In the genomic region with DNA sequence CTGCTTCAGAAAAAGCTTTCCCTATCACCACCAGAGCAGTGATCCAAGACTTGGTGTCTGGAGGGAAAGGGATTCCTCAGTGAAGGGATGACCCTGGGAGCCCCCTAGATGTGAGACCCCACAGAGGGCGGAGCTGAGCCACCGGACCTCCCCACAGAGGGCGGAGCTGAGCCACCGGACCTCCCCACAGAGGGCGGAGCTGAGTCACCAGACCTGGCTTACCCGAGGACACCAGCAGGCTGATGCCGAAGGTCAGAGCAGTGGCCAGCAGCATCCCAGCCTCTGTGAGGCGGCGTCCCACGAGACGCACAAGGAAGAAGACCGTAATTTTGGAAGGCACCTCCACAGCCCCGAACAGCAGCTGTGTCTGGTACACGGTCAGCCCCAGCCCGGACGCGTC, we compare ENCODE assay signal across 8 mouse cellular contexts. TPM values are rescaled to one million over a fixed set of nuclear protein-coding genes. Genes with fewer than 3 reads are reported as not detected.
DNase-seq lines count a peak whose midpoint lies in the region; ATAC-seq and TF ChIP-seq lines count a peak whose summit lies in the region.

No protein-coding gene starts in this region.

- TF ChIP-seq POLR2A in kidney, adult 2 months (IDR thresholded peaks at IDR 0.05; ENCODE audit: low read depth, low read length) = peak; percentile 18

- TF ChIP-seq CTCF in kidney, adult 2 months (conservative IDR thresholded peaks at IDR 0.05; ENCODE audit: insufficient read depth, insufficient read length, low read depth, low read length) = 0 out of 2 replicates have a peak, but pooled peaks have one; percentile 1

- no peaks in the 10 kb centered on the region for H3K36me3 ChIP-seq in heart, embryonic 15.5 days
- no peaks in the 10 kb centered on the region for H3K36me3 ChIP-seq in embryonic facial prominence, embryonic 14.5 days (ENCODE audit: control insufficient read depth, insufficient read depth, low read length)
- H3K36me3 ChIP-seq in kidney, adult 2 months (ENCODE audit: control insufficient read depth, insufficient read depth, low read length) = no peaks in the 10 kb centered on the region
- no peaks in the 10 kb centered on the region for H3K36me3 ChIP-seq in midbrain, embryonic 10.5 days

- WGBS in heart, embryonic 15.5 days = 10% methylated on average over 17 of the region's 17 CpGs
- WGBS in embryonic facial prominence, embryonic 14.5 days = 3% methylated on average over 15 of the region's 17 CpGs
- 4% methylated on average over 17 of the region's 17 CpGs for WGBS in kidney, adult 2 months
- 4% methylated on average over 17 of the region's 17 CpGs for WGBS in midbrain, embryonic 10.5 days

- peak overlapping the region; percentile 22 for H3K4me3 ChIP-seq in heart, embryonic 15.5 days
- H3K4me3 ChIP-seq in embryonic facial prominence, embryonic 14.5 days (ENCODE audit: low read depth, low read length) = peak overlapping the region; percentile 14; the same call in 1 of the 2 replicates
- H3K4me3 ChIP-seq in kidney, adult 2 months (ENCODE audit: insufficient read depth, low read depth, low read length) = no peak overlapping the region
- peak overlapping the region; percentile 45 for H3K4me3 ChIP-seq in midbrain, embryonic 10.5 days

- H3K27me3 ChIP-seq in heart, embryonic 15.5 days = peaks cover 38% of the 10 kb centered on the region
- H3K27me3 ChIP-seq in embryonic facial prominence, embryonic 14.5 days (replicated peaks; ENCODE audit: control insufficient read depth, insufficient read depth, low read length) = 0 out of 2 replicates have a peak, but pooled peaks cover 4% of the 10 kb centered on the region
- H3K27me3 ChIP-seq in kidney, adult 2 months (replicated peaks; ENCODE audit: control insufficient read depth, insufficient read depth, low read length) = no peaks in the 10 kb centered on the region
- H3K27me3 ChIP-seq in midbrain, embryonic 10.5 days (ENCODE audit: low read depth, poor library complexity, severe bottlenecking) = peaks cover 64% of the 10 kb centered on the region

- peak overlapping the region; percentile 17; the same call in 1 of the 2 replicates for H3K9ac ChIP-seq in heart, embryonic 15.5 days
- peak overlapping the region; percentile 40; the same call in 1 of the 2 replicates for H3K9ac ChIP-seq in embryonic facial prominence, embryonic 14.5 days (ENCODE audit: low read depth, low read length)

- H3K4me1 ChIP-seq in heart, embryonic 15.5 days (replicated peaks) = peaks cover 18% of the 10 kb centered on the region
- peaks cover 12% of the 10 kb centered on the region for H3K4me1 ChIP-seq in embryonic facial prominence, embryonic 14.5 days (ENCODE audit: control insufficient read depth, insufficient read depth, low read length)
- H3K4me1 ChIP-seq in kidney, adult 2 months (ENCODE audit: control insufficient read depth, insufficient read depth, low read length) = no peaks in the 10 kb centered on the region
- peaks cover 34% of the 10 kb centered on the region for H3K4me1 ChIP-seq in midbrain, embryonic 10.5 days

- no peak overlapping the region for H3K27ac ChIP-seq in heart, embryonic 15.5 days
- no peak overlapping the region for H3K27ac ChIP-seq in embryonic facial prominence, embryonic 14.5 days (replicated peaks; ENCODE audit: low read depth, low read length)
- no peak overlapping the region for H3K27ac ChIP-seq in kidney, adult 2 months (ENCODE audit: insufficient read depth, low read depth, low read length)
- H3K27ac ChIP-seq in midbrain, embryonic 10.5 days (replicated peaks) = peak overlapping the region; percentile 69; the same call in 1 of the 2 replicates

- H3K4me2 ChIP-seq in heart, embryonic 15.5 days = peak overlapping the region; percentile 53
- H3K4me2 ChIP-seq in embryonic facial prominence, embryonic 14.5 days (ENCODE audit: low read depth, low read length) = peak overlapping the region; percentile 49

- intact Hi-C loops in heart, postnatal 25 days (cut with DNase I) = no loop called here

- no peaks in the 10 kb centered on the region for H3K9me3 ChIP-seq in heart, embryonic 15.5 days (replicated peaks)
- no peaks in the 10 kb centered on the region for H3K9me3 ChIP-seq in embryonic facial prominence, embryonic 14.5 days (ENCODE audit: control insufficient read depth, low read length)
- no peaks in the 10 kb centered on the region for H3K9me3 ChIP-seq in midbrain, embryonic 10.5 days (replicated peaks)

- ATAC-seq in heart, embryonic 15.5 days (replicated peaks; ENCODE audit: insufficient number of reproducible peaks, insufficient read depth, low FRiP score, low read depth) = 0 out of 2 replicates have a peak, but pooled peaks have one; percentile 20
- ATAC-seq in embryonic facial prominence, embryonic 14.5 days (ENCODE audit: low read depth) = no peak; the same call in 1 of the 2 replicates

- no peak for DNase-seq in heart, postnatal 25 days (ENCODE audit: low spot score)
- no peak for DNase-seq in embryonic facial prominence, embryonic 14.5 days (ENCODE audit: low spot score)
- DNase-seq in kidney, adult 2 months = peak; percentile 78
- peak; percentile 67 for DNase-seq in midbrain, embryonic 10.5 days (ENCODE audit: low spot score)
- no peak for DNase-seq in c-Kit-positive CD71-positive TER-119-positive erythroid progenitor cells, embryonic 14.5 days (ENCODE audit: low spot score)
- no peak for DNase-seq in T-cell, adult 2 months (ENCODE audit: low spot score)
- DNase-seq in gastrocnemius, postnatal 4 days (ENCODE audit: low spot score in 2 of 2) = no peak

RNA-seq across cellular contexts. Expression of a gene that starts 4.6 kb away (rescaled TPM):
- polyA plus RNA-seq in heart, embryonic 15.5 days (2015; fragmentation: Nextera tagmentation; extraction: Ambion mirVana) = 0.25 and 0.74 TPM in 2 replicates
- total RNA-seq in heart, postnatal 25 days (2021) = not detected
- not detected in 2 replicates for polyA plus RNA-seq in embryonic facial prominence, embryonic 14.5 days (2014; fragmentation: Nextera tagmentation; extraction: Ambion mirVana)
- polyA plus RNA-seq in kidney, adult 2 months (2012; rRNA removed) = 164 and 283 TPM in 2 replicates
- not detected in 2 replicates for polyA plus RNA-seq in midbrain, embryonic 10.5 days (2016; fragmentation: Nextera tagmentation; extraction: Ambion mirVana)
- total RNA-seq in gastrocnemius, postnatal 4 days (2021) = under 1 TPM in 1 of 2 experiments, not detected in 1; 0.21 TPM

RNA-seq across cellular contexts. Expression of a gene that starts 4.9 kb away (rescaled TPM):
- polyA plus RNA-seq in heart, embryonic 15.5 days (2015; fragmentation: Nextera tagmentation; extraction: Ambion mirVana) = 3.5 and 28.8 TPM in 2 replicates
- total RNA-seq in heart, postnatal 25 days (2021) = under 1 TPM in 1 of 2 experiments, not detected in 1; 0.62 TPM
- 0.99 and 2.0 TPM in 2 replicates for polyA plus RNA-seq in embryonic facial prominence, embryonic 14.5 days (2014; fragmentation: Nextera tagmentation; extraction: Ambion mirVana)
- 2.9 and 3.7 TPM in 2 replicates for polyA plus RNA-seq in kidney, adult 2 months (2012; rRNA removed)
- 0.72 and 0.85 TPM in 2 replicates for polyA plus RNA-seq in midbrain, embryonic 10.5 days (2016; fragmentation: Nextera tagmentation; extraction: Ambion mirVana)
- total RNA-seq in gastrocnemius, postnatal 4 days (2021) = 1 to 10 TPM; 3.7 to 4.8 TPM

RNA-seq across cellular contexts. Expression of a gene that starts 50.1 kb away (rescaled TPM):
- polyA plus RNA-seq in heart, embryonic 15.5 days (2015; fragmentation: Nextera tagmentation; extraction: Ambion mirVana) = 6.4 and 6.5 TPM in 2 replicates
- 10 to 100 TPM; 16.5 to 18.8 TPM for total RNA-seq in heart, postnatal 25 days (2021)
- polyA plus RNA-seq in embryonic facial prominence, embryonic 14.5 days (2014; fragmentation: Nextera tagmentation; extraction: Ambion mirVana) = 16.1 and 16.5 TPM in 2 replicates
- 11.8 and 14.3 TPM in 2 replicates for polyA plus RNA-seq in kidney, adult 2 months (2012; rRNA removed)
- 7.8 and 9.9 TPM in 2 replicates for polyA plus RNA-seq in midbrain, embryonic 10.5 days (2016; fragmentation: Nextera tagmentation; extraction: Ambion mirVana)
- 10 to 100 TPM; 33.9 to 35.0 TPM for total RNA-seq in gastrocnemius, postnatal 4 days (2021)

RNA-seq across cellular contexts. Expression of a gene that starts 53.8 kb away (rescaled TPM):
- polyA plus RNA-seq in heart, embryonic 15.5 days (2015; fragmentation: Nextera tagmentation; extraction: Ambion mirVana) = 0.05 and 0.29 TPM in 2 replicates
- under 1 TPM; 0.20 to 0.34 TPM for total RNA-seq in heart, postnatal 25 days (2021)
- polyA plus RNA-seq in embryonic facial prominence, embryonic 14.5 days (2014; fragmentation: Nextera tagmentation; extraction: Ambion mirVana) = 0.46 and 0.61 TPM in 2 replicates
- polyA plus RNA-seq in kidney, adult 2 months (2012; rRNA removed) = 1.4 and 1.6 TPM in 2 replicates
- 0.81 and 1.8 TPM in 2 replicates for polyA plus RNA-seq in midbrain, embryonic 10.5 days (2016; fragmentation: Nextera tagmentation; extraction: Ambion mirVana)
- total RNA-seq in gastrocnemius, postnatal 4 days (2021) = 1 to 10 TPM in 1 of 2 experiments, under 1 TPM in 1; 0.60 to 1.2 TPM

Comparison
In these comparisons a context has a peak if more than half of its experiments do, and no peak if none do; other contexts are left out.
1. DNase-seq: peak in kidney, adult 2 months (single experiment) and midbrain, embryonic 10.5 days (single experiment); none in heart, postnatal 25 days (single experiment), embryonic facial prominence, embryonic 14.5 days (single experiment), c-Kit-positive CD71-positive TER-119-positive erythroid progenitor cells, embryonic 14.5 days (single experiment), T-cell, adult 2 months (single experiment) and gastrocnemius, postnatal 4 days (0 of 2).
2. RNA of a gene that starts 4.6 kb away (polyA plus RNA-seq): 164 to 283 TPM in kidney, adult 2 months; 0.25 to 0.74 TPM in heart, embryonic 15.5 days, not detected in midbrain, embryonic 10.5 days and not detected in embryonic facial prominence, embryonic 14.5 days; every median in the first group is over 10 times any median in the second.